Mouse (Mus musculus) ES-Bruce4 (cell line): ENCODE measurements around the gene Frmd5. TPM values are rescaled to one million over a fixed set of nuclear protein-coding genes. Genes with fewer than 3 reads are reported as not detected.

Experiments used
- H3K27ac ChIP-seq: 2 replicates; pipeline ENCODE4 v1.5.1; 2012; ENCODE audit warnings: low read length, inconsistent platforms; ENCODE audit not compliant: insufficient read depth
- H3K27me3 ChIP-seq: 2 replicates; pipeline ENCODE4 v1.6.1; 2012; ENCODE audit warnings: mild to moderate bottlenecking, low read length, inconsistent platforms; ENCODE audit not compliant: control insufficient read depth, poor library complexity, insufficient read depth, severe bottlenecking
- H3K36me3 ChIP-seq: 2 replicates; pipeline ENCODE4 v1.6.1; 2012; ENCODE audit warnings: inconsistent platforms, mild to moderate bottlenecking, low read length, moderate library complexity; ENCODE audit not compliant: control insufficient read depth, poor library complexity, insufficient read depth, severe bottlenecking
- H3K4me1 ChIP-seq: one replicate; pipeline ENCODE4 v1.8.1; 2011; ENCODE audit warnings: low read length; ENCODE audit not compliant: control insufficient read depth, insufficient read depth
- H3K4me3 ChIP-seq: 2 replicates; pipeline ENCODE4 v1.5.1; 2011; ENCODE audit warnings: low read depth, mild to moderate bottlenecking, low read length
- H3K9ac ChIP-seq: 2 replicates; pipeline ENCODE4 v1.6.1; 2012; ENCODE audit warnings: low read depth, mild to moderate bottlenecking, inconsistent platforms; ENCODE audit not compliant: poor library complexity, severe bottlenecking
- H3K9me3 ChIP-seq: replicated peaks from 2 replicates; pipeline ENCODE4 v1.6.1; 2012; ENCODE audit warnings: mild to moderate bottlenecking, low read length, inconsistent platforms; ENCODE audit not compliant: control insufficient read depth, poor library complexity, insufficient read depth, severe bottlenecking
- CTCF ChIP-seq: IDR thresholded peaks from one replicate; pipeline ENCODE4 v1.8.1; 2011; ENCODE audit warnings: low read depth, low read length
- EP300 ChIP-seq: IDR thresholded peaks from 2 replicates; pipeline ENCODE4 v1.6.1; 2011; ENCODE audit warnings: low read depth, low read length; ENCODE audit not compliant: insufficient read depth
- POLR2A ChIP-seq: IDR thresholded peaks from one replicate; pipeline ENCODE4 v1.8.1; 2011; ENCODE audit warnings: low read length; ENCODE audit not compliant: insufficient read depth
- polyA plus RNA-seq: library from polyadenylated mRNA; stranded (reverse); fragments of >200 nt; gene quantifications from 2 replicates; pipeline ENCODE4 v1.2.4, GENCODE M21; 2011; ENCODE audit warnings: low read depth; ENCODE audit not compliant: missing spikeins, insufficient read depth, insufficient read length

Gene Frmd5
- polyA plus RNA-seq, 1 experiment: 10.5 TPM

DNA sequence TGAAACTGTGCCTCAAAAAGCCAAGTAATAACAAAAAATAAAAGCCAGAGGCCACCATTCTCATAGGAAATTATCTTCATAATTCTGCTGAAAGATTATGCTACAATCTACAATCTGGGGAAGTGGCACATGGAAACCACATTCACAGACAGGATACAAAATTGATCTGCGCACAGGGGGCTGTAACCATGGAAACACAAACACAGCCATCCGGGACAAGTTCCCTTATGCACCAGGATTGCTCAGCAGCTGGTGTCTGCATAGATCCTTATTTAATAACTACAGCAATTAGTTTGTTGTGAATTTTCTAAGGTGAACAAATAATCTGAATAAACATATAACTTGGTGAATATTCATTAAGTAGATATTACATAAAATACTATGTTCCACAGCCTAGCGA is 89.8 kb downstream of the Frmd5 start:
- Histone ChIP-seq H3K9me3 (no peaks in the 10 kb centered on the region), H3K27me3 (no peaks in the 10 kb centered on the region), H3K4me1 (peaks cover 3% of the 10 kb centered on the region), H3K36me3 (no peaks in the 10 kb centered on the region), H3K9ac (no peak overlapping the region), H3K27ac (no peak overlapping the region), H3K4me3 (no peak overlapping the region)
- TF ChIP-seq POLR2A (no peak), EP300 (no peak), CTCF (no peak)

GRCm38 (mm10) chr2:121713567-121713966 is 93.3 kb downstream of the Frmd5 start:
- no peak for TF ChIP-seq EP300
- TF ChIP-seq CTCF: no peak
- no peak for TF ChIP-seq POLR2A
- no peaks in the 10 kb centered on the region for H3K9me3 ChIP-seq
- no peak overlapping the region for H3K9ac ChIP-seq
- no peaks in the 10 kb centered on the region for H3K36me3 ChIP-seq
- no peaks in the 10 kb centered on the region for H3K27me3 ChIP-seq
- H3K4me3 ChIP-seq: no peak overlapping the region
- no peak overlapping the region for H3K27ac ChIP-seq
- H3K4me1 ChIP-seq: peaks cover 3% of the 10 kb centered on the region

DNA sequence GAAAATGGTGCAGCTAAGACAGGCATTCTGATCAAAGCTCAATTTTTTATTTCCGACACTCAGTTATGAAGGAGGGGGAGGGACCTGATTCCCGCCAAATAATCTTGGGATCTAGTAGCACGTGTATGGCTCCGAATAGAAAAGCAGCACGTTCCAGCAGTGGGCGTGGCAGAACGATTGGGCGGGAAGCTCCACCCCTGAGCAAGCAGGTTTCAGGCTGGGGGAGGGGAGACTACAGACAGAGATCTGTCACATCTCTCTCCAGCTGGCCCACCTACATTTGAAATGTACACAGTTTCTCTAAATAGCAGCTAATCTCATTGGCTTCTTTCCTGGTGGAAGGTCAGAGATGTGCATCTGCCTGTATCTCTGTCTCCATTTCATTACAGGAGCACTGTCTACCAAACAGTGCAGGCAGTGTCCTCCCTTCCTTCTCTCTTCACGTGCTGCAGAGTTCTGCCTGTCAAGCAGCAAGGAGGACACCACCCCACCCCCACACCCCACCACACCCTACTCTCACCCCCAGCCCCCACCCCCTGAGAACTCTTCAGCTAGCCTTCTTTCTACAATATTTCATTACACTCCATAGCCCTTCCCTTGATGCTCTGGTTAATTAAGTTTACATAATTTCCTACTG is 95.0 kb downstream of the Frmd5 start:
- no peak overlapping the region for H3K4me3 ChIP-seq
- no peaks in the 10 kb centered on the region for H3K36me3 ChIP-seq
- no peaks in the 10 kb centered on the region for H3K27me3 ChIP-seq
- H3K9me3 ChIP-seq: no peaks in the 10 kb centered on the region
- H3K4me1 ChIP-seq: peaks cover 3% of the 10 kb centered on the region
- no peak overlapping the region for H3K9ac ChIP-seq
- TF ChIP-seq EP300: peak; percentile 80; the same call in 1 of the 2 replicates
- no peak for TF ChIP-seq POLR2A
- no peak for TF ChIP-seq CTCF
- H3K27ac ChIP-seq: no peak overlapping the region

DNA sequence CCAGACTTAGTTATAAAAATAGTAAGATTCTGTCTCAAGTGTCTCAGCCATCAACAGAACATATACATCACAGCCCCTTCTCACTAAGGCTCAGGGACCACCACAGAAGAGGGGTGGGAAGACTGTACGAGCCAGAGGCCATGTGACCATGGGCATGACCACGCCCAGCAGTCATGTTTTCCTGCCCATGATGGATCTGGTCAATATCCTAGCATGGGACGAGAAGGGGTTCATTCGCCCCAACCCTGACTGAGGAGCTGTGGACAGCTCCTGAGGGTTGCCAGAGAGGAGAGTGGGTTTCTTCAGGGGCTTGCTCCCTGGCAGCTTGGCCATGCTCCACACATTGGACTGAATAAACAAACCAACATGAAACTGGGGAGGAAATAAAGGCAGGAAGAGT is 97.8 kb downstream of the Frmd5 start:
- TF ChIP-seq POLR2A (no peak), CTCF (no peak), EP300 (no peak)
- Histone ChIP-seq H3K4me1 (no peaks in the 10 kb centered on the region), H3K4me3 (no peak overlapping the region), H3K36me3 (no peaks in the 10 kb centered on the region), H3K9me3 (no peaks in the 10 kb centered on the region), H3K27me3 (no peaks in the 10 kb centered on the region), H3K27ac (no peak overlapping the region), H3K9ac (no peak overlapping the region)

DNA sequence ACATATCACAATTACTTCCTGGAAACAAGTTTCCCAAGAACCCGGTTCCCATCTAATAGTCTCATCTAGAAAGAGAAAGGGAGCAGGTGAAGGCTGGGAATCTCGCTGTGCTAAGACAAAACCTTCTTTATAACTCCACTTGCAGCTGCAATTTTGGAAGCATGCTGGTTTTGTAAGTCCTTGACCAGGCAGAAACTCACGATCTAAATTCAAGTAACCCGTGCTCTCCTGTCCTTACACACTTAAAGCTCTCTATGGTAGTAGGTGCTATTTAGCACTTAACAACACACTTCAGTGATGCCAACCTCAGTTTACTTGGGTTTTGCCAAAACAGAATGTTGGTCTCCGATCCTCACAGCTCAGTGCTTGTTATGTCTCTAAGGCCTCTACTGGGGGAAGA is 99.4 kb downstream of the Frmd5 start:
- Histone ChIP-seq H3K9ac (no peak overlapping the region), H3K27ac (no peak overlapping the region), H3K9me3 (no peaks in the 10 kb centered on the region), H3K4me1 (no peaks in the 10 kb centered on the region), H3K36me3 (no peaks in the 10 kb centered on the region), H3K27me3 (no peaks in the 10 kb centered on the region), H3K4me3 (no peak overlapping the region)
- TF ChIP-seq POLR2A: no peak
- TF ChIP-seq CTCF: no peak
- TF ChIP-seq EP300: no peak

- H3K4me1 ChIP-seq: no peaks in the 10 kb centered on the region
- no peaks in the 10 kb centered on the region for H3K36me3 ChIP-seq
- H3K9ac ChIP-seq: no peak overlapping the region
- no peak overlapping the region for H3K4me3 ChIP-seq
- H3K27ac ChIP-seq: no peak overlapping the region
- no peak for TF ChIP-seq POLR2A
- no peaks in the 10 kb centered on the region for H3K27me3 ChIP-seq
- no peaks in the 10 kb centered on the region for H3K9me3 ChIP-seq
Observed at GRCm38 (mm10) chr2:121705756-121706155, 101.1 kb downstream of the Frmd5 start.
